Mouse (Mus musculus) heart, embryonic 11.5 days (tissue): ENCODE data around the gene Chst4. TPM values are rescaled to one million over a fixed set of nuclear protein-coding genes. Genes with fewer than 3 reads are reported as not detected.
"Not testable (repeated sequence)": the region's sequence is repeated elsewhere in the genome, so short reads cannot be mapped to it uniquely, and the experiment has no call there.

Source experiments
- ATAC-seq: fragments of 200-750 bp; cut with Nextera tagmentation; replicated peaks from 2 replicates; pipeline ENCODE4 v1.8.0; 2017; ENCODE audit warnings: moderate library complexity; ENCODE audit not compliant: insufficient number of reproducible peaks, low FRiP score, low TSS enrichment
- H3K27ac ChIP-seq: fragments of 300-500 bp; sonication (generic); 2 replicates; pipeline ENCODE4 v1.5.1; 2014; ENCODE audit warnings: mild to moderate bottlenecking, low read depth, low read length
- H3K27me3 ChIP-seq: fragments of 300-500 bp; sonication (generic); 2 replicates; pipeline ENCODE4 v1.6.1; 2014; ENCODE audit warnings: mild to moderate bottlenecking, low read length, mixed read lengths; ENCODE audit not compliant: control insufficient read depth, insufficient read depth
- H3K36me3 ChIP-seq: fragments of 300-500 bp; sonication (generic); 2 replicates; pipeline ENCODE4 v1.6.1; 2014; ENCODE audit warnings: mild to moderate bottlenecking, low read length, moderate library complexity, mixed read lengths; ENCODE audit not compliant: control insufficient read depth, insufficient read depth
- H3K4me1 ChIP-seq: fragments of 300-500 bp; sonication (generic); 2 replicates; pipeline ENCODE4 v1.6.1; 2014; ENCODE audit warnings: low read length; ENCODE audit not compliant: control insufficient read depth, insufficient read depth
- H3K4me2 ChIP-seq: fragments of 300-500 bp; sonication (generic); 2 replicates; pipeline ENCODE4 v1.6.1; 2014; ENCODE audit warnings: mild to moderate bottlenecking, moderate library complexity
- H3K4me3 ChIP-seq: fragments of 300-500 bp; sonication (generic); 2 replicates; pipeline ENCODE4 v1.5.1; 2014; ENCODE audit warnings: low read depth, low read length
- H3K9ac ChIP-seq: fragments of 300-500 bp; sonication (generic); 2 replicates; pipeline ENCODE4 v1.6.1; 2014; ENCODE audit warnings: mild to moderate bottlenecking, low read depth, low read length, moderate library complexity
- H3K9me3 ChIP-seq: fragments of 300-500 bp; sonication (generic); replicated peaks from 2 replicates; pipeline ENCODE4 v1.6.1; 2016; ENCODE audit warnings: low read length; ENCODE audit not compliant: control insufficient read depth
- WGBS: fragments of 180-500 bp; shearing (Covaris S2); extraction: QIAGEN DNeasy Blood & Tissue Kit; methylation state at CpG from one replicate; pipeline ENCODE4 v1.1.7; 2014; ENCODE audit not compliant: insufficient replicate concordance; 5-methylcytosine and 5-hydroxymethylcytosine counted together
- polyA plus RNA-seq: library from polyadenylated mRNA; unstranded; fragments of >200 nt; fragmentation: Nextera tagmentation; extraction: Ambion mirVana; gene quantifications from 2 replicates; pipeline ENCODE4 v1.2.1, GENCODE M21; 2014

Chst4 gene
- polyA plus RNA-seq, 1 experiment from 2014 or later: 0.16 TPM

- H3K4me2 ChIP-seq: no peak overlapping the region
- H3K27ac ChIP-seq: no peak overlapping the region
- H3K36me3 ChIP-seq: no peaks in the 10 kb centered on the region
- no peaks in the 10 kb centered on the region for H3K9me3 ChIP-seq
- H3K27me3 ChIP-seq: no peaks in the 10 kb centered on the region
- ATAC-seq: no peak
- WGBS: 74% methylated on average over 9 of the region's 9 CpGs
- no peak overlapping the region for H3K4me3 ChIP-seq
- no peaks in the 10 kb centered on the region for H3K4me1 ChIP-seq
- H3K9ac ChIP-seq: no peak overlapping the region
Measured at GRCm38 (mm10) chr8:110064161-110064560, 24.6 kb upstream of the Chst4 start.

GRCm38 (mm10) chr8:110058207-110058606 is 18.7 kb upstream of the Chst4 start:
- no peaks in the 10 kb centered on the region for H3K4me1 ChIP-seq
- no peak overlapping the region for H3K27ac ChIP-seq
- ATAC-seq: no peak
- 73% methylated on average over 8 of the region's 8 CpGs for WGBS
- H3K27me3 ChIP-seq: no peaks in the 10 kb centered on the region
- no peaks in the 10 kb centered on the region for H3K9me3 ChIP-seq
- H3K4me3 ChIP-seq: no peak overlapping the region
- no peak overlapping the region for H3K4me2 ChIP-seq
- no peaks in the 10 kb centered on the region for H3K36me3 ChIP-seq
- no peak overlapping the region for H3K9ac ChIP-seq

GRCm38 (mm10) chr8:110051208-110051607 is 11.7 kb upstream of the Chst4 start:
- ATAC-seq: no peak
- H3K9ac ChIP-seq: no peak overlapping the region
- H3K4me2 ChIP-seq: no peak overlapping the region
- no peak overlapping the region for H3K4me3 ChIP-seq
- WGBS: 73% methylated on average over 6 of the region's 6 CpGs
- no peaks in the 10 kb centered on the region for H3K36me3 ChIP-seq
- no peaks in the 10 kb centered on the region for H3K9me3 ChIP-seq
- H3K27ac ChIP-seq: no peak overlapping the region
- no peaks in the 10 kb centered on the region for H3K27me3 ChIP-seq
- no peaks in the 10 kb centered on the region for H3K4me1 ChIP-seq

GRCm38 (mm10) chr8:110040509-110040908 is 969 bp upstream of the Chst4 start:
- Histone ChIP-seq H3K36me3 (no peaks in the 10 kb centered on the region), H3K9me3 (no peaks in the 10 kb centered on the region), H3K9ac (no peak overlapping the region), H3K27me3 (no peaks in the 10 kb centered on the region), H3K4me1 (peaks cover 6% of the 10 kb centered on the region; the same call in 1 of the 2 replicates), H3K27ac (no peak overlapping the region), H3K4me3 (no peak overlapping the region), H3K4me2 (no peak overlapping the region)
- 55% methylated on average over 4 of the region's 4 CpGs for WGBS
- ATAC-seq: no peak

GRCm38 (mm10) chr8:110039216-110039615 is 324 bp downstream of the Chst4 start:
- Histone ChIP-seq H3K27ac (no peak overlapping the region), H3K9ac (no peak overlapping the region), H3K4me2 (no peak overlapping the region), H3K9me3 (no peaks in the 10 kb centered on the region), H3K4me3 (no peak overlapping the region), H3K27me3 (no peaks in the 10 kb centered on the region), H3K4me1 (peaks cover 13% of the 10 kb centered on the region), H3K36me3 (no peaks in the 10 kb centered on the region)
- no peak for ATAC-seq
- 49% methylated on average over 7 of the region's 7 CpGs for WGBS

- Histone ChIP-seq H3K9ac (no peak overlapping the region), H3K27me3 (no peaks in the 10 kb centered on the region), H3K4me3 (no peak overlapping the region), H3K9me3 (no peaks in the 10 kb centered on the region), H3K4me2 (no peak overlapping the region), H3K4me1 (peaks cover 16% of the 10 kb centered on the region), H3K27ac (no peak overlapping the region), H3K36me3 (no peaks in the 10 kb centered on the region)
- ATAC-seq: no peak
- 69% methylated on average over 2 of the region's 2 CpGs for WGBS
Measured at GRCm38 (mm10) chr8:110036156-110036555, 3.4 kb downstream of the Chst4 start.

- H3K4me1 ChIP-seq: peaks cover 16% of the 10 kb centered on the region
- no peak overlapping the region for H3K9ac ChIP-seq
- no peak for ATAC-seq
- no peak overlapping the region for H3K4me3 ChIP-seq
- H3K36me3 ChIP-seq: no peaks in the 10 kb centered on the region
- WGBS: 49% methylated on average over 4 of the region's 4 CpGs
- H3K9me3 ChIP-seq: no peaks in the 10 kb centered on the region
- H3K27me3 ChIP-seq: no peaks in the 10 kb centered on the region
- H3K4me2 ChIP-seq: no peak overlapping the region
- peak overlapping the region; percentile 57 for H3K27ac ChIP-seq
Measured at GRCm38 (mm10) chr8:110034331-110034730, 5.2 kb downstream of the Chst4 start.

GRCm38 (mm10) chr8:110033771-110034170 is 5.8 kb downstream of the Chst4 start:
- not testable (repeated sequence) for H3K9me3 ChIP-seq, ATAC-seq, H3K36me3 ChIP-seq, H3K9ac ChIP-seq, H3K4me3 ChIP-seq, H3K4me2 ChIP-seq, H3K27me3 ChIP-seq
- Histone ChIP-seq H3K4me1 (peaks cover 16% of the 10 kb centered on the region), H3K27ac (peak overlapping the region; percentile 57)
- 15% methylated on average over 8 of the region's 8 CpGs for WGBS

GRCm38 (mm10) chr8:110022768-110023344 is 16.7 kb downstream of the Chst4 start:
- H3K36me3 ChIP-seq: no peaks in the 10 kb centered on the region
- H3K9me3 ChIP-seq: no peaks in the 10 kb centered on the region
- no peak overlapping the region for H3K4me3 ChIP-seq
- H3K4me1 ChIP-seq: no peaks in the 10 kb centered on the region
- ATAC-seq: no peak
- no peaks in the 10 kb centered on the region; the same call in 1 of the 2 replicates for H3K27me3 ChIP-seq
- no peak overlapping the region for H3K9ac ChIP-seq
- H3K27ac ChIP-seq: no peak overlapping the region
- H3K4me2 ChIP-seq: no peak overlapping the region
- 85% methylated on average over 10 of the region's 10 CpGs for WGBS
